Mouse (Mus musculus) left cerebral cortex, adult 2 months (tissue): ENCODE results near the gene Cfdp1. TPM values are rescaled to one million over a fixed set of nuclear protein-coding genes. Genes with fewer than 3 reads are reported as not detected.

Experiments used
- DNase-seq, 2 experiments: peaks; one replicate each; pipeline ENCODE4 v3.0.0; 2021 to 2022; ENCODE audit warnings: low spot score in 2 of 2, mixed read lengths in 1 of 2; ENCODE audit errors: extremely low spot score in 1 of 2
- H3K27ac ChIP-seq: fragments of 200-600 bp; 2 replicates; pipeline ENCODE4 v1.8.1; 2022
- H3K4me3 ChIP-seq: fragments of 200-600 bp; 2 replicates; pipeline ENCODE4 v1.8.1; 2022
- CTCF ChIP-seq: fragments of 200-600 bp; IDR thresholded peaks from 2 replicates; pipeline ENCODE4 v1.8.1; 2022; ENCODE audit warnings: antibody characterized with exemption, mild to moderate bottlenecking, moderate library complexity
- intact Hi-C: fragments of 180-260 bp; cut with DNase I; formaldehyde crosslinking; loops from one replicate; pipeline ENCODE4 v1.15.1; 2025
- total RNA-seq, 2 experiments: library from RNA; stranded (reverse); gene quantifications; 2 replicates each; pipeline ENCODE4 v1.2.3; 2021

The Cfdp1 gene
- total RNA-seq, 2 experiments from 2014 or later = 75.4 to 83.1 TPM

GRCm38 (mm10) chr8:111742261-111743037, 111.6 kb downstream of the Cfdp1 start:
- no peak for TF ChIP-seq CTCF
- peak in 1 of 2 experiments; percentile 58 for DNase-seq
- Histone ChIP-seq H3K27ac (peak overlapping the region; percentile 89), H3K4me3 (peak overlapping the region; percentile 82)
- intact Hi-C loops = loop anchor here (2.0 kb wide), 1 partner anchor 26 kb away; no protein-coding TSS in a partner anchor

- no peak for TF ChIP-seq CTCF
- H3K27ac ChIP-seq = peak overlapping the region; percentile 6; the same call in 1 of the 2 replicates
- DNase-seq = no peak
- peak overlapping the region; percentile 82 for H3K4me3 ChIP-seq
- intact Hi-C loops = no loop called here
Observed at GRCm38 (mm10) chr8:111741556-111741955, 112.5 kb downstream of the Cfdp1 start.

- H3K27ac ChIP-seq = peak overlapping the region; percentile 11; the same call in 1 of the 2 replicates
- intact Hi-C loops = no loop called here
- no peak for DNase-seq
- no peak overlapping the region for H3K4me3 ChIP-seq
- no peak for TF ChIP-seq CTCF
Observed at GRCm38 (mm10) chr8:111740994-111741393, 113.1 kb downstream of the Cfdp1 start.

GRCm38 (mm10) chr8:111740301-111740711, 113.8 kb downstream of the Cfdp1 start:
- H3K27ac ChIP-seq = no peak overlapping the region; the same call in 1 of the 2 replicates
- no peak for TF ChIP-seq CTCF
- H3K4me3 ChIP-seq = no peak overlapping the region
- intact Hi-C loops = no loop called here
- DNase-seq = no peak

DNA sequence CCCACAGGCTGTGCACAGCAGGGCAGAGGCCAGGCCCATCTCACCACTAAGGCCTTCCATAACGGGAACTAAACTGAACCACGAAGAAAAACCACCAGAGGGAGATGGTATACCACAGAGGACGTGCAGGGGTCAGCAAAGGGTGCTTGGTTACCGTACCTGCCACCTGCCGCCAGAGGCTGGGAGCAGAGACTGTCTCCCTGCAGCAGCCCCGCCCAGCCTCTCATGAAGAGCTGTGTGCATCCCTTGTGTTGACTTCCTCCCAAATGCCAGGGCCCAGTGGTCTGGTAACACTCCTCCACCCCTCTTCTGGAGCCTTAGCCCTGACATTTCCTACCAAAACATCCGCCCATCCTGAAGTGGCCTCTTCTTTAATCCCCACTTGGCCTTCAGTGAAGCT, 114.5 kb downstream of the Cfdp1 start:
- intact Hi-C loops = no loop called here
- Histone ChIP-seq H3K27ac (no peak overlapping the region), H3K4me3 (no peak overlapping the region)
- TF ChIP-seq CTCF = no peak; the same call in 1 of the 2 replicates
- no peak for DNase-seq

DNA sequence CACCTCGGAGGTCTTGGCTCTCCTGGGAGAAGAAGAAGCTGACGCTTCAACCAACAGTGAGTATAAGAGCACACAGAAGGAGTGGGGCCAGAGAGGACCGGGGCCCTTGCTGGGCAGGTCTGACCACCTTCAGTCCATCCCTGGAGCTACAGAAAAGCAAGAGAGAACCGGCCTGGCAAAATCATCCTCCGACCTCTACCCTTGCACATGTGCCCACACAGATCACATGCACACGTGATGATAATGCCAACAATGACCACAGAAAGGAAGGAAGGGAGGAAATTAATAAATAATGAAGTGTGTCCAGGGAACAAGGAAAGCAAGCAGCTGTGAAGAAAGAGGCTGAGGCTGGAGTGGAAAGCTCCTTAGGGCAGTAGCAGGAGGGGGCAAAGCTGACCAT, 115.2 kb downstream of the Cfdp1 start:
- DNase-seq = no peak
- H3K27ac ChIP-seq = no peak overlapping the region
- TF ChIP-seq CTCF = no peak
- no peak overlapping the region for H3K4me3 ChIP-seq
- intact Hi-C loops = no loop called here

DNA sequence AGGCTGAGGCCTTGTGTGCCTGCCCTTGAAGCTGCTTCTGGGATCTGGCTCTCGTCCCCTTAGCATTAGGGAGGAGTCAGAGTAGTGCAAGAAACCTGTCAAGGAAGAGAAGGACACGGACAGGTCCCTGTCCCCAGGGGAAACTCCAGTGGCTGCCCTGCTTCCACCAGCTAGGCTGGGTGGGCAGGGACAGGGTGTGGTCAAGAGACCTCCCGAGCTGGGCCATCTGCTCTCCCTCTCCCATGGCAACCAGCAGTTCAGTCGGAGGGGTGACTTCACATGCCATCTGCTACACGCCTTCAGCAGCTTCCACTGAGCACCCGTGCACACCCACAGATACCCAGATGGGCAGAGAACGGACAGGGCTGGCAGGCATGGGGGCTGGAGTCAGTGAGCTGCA, 117.8 kb downstream of the Cfdp1 start:
- peak in 1 of 2 experiments; percentile 60 for DNase-seq
- intact Hi-C loops = no loop called here
- Histone ChIP-seq H3K27ac (peak overlapping the region; percentile 77), H3K4me3 (no peak overlapping the region)
- no peak for TF ChIP-seq CTCF

DNA sequence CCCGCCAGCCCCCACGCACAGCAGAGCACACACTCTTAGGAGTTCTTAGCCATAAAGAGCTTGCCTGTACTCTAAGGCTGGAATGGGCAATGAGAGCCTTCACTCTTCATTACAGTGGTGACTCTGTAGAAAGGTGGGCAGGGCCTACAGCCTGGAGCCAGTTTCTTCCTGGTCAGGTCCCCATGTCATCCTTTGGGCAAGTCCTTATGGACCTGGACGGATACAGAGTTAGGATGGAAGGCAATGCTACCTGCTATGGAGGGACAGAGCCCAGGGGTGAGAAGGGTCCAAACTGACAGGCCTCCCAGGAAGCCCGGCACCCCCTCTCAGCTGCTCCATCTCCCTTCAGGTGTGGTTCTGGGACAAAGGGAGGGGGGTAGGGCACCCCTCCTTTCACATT, 118.3 kb downstream of the Cfdp1 start:
- Histone ChIP-seq H3K27ac (peak overlapping the region; percentile 77), H3K4me3 (no peak overlapping the region)
- no peak for DNase-seq
- intact Hi-C loops = no loop called here
- no peak for TF ChIP-seq CTCF

- no peak for DNase-seq
- H3K27ac ChIP-seq = peak overlapping the region; percentile 77
- no peak overlapping the region for H3K4me3 ChIP-seq
- intact Hi-C loops = no loop called here
- peak; percentile 19 for TF ChIP-seq CTCF
Observed at GRCm38 (mm10) chr8:111735335-111735761, 118.7 kb downstream of the Cfdp1 start.

GRCm38 (mm10) chr8:111734244-111734960, 119.7 kb downstream of the Cfdp1 start:
- no peak for TF ChIP-seq CTCF
- peak overlapping the region; percentile 63; the same call in 1 of the 2 replicates for H3K27ac ChIP-seq
- intact Hi-C loops = no loop called here

GRCm38 (mm10) chr8:111733581-111734243, 120.4 kb downstream of the Cfdp1 start:
- peak overlapping the region; percentile 83 for H3K27ac ChIP-seq
- no peak for DNase-seq
- intact Hi-C loops = no loop called here

More at GRCm38 (mm10) chr8:111734244-111734960, 119.7 kb downstream of the Cfdp1 start:
- DNase-seq = no peak
- H3K4me3 ChIP-seq = 0 out of 2 replicates have a peak overlapping the region, but pooled peaks have one; percentile 11

More at GRCm38 (mm10) chr8:111733581-111734243, 120.4 kb downstream of the Cfdp1 start:
- H3K4me3 ChIP-seq = no peak overlapping the region
- TF ChIP-seq CTCF = no peak
